Mouse (Mus musculus) ES-Bruce4 (cell line): ENCODE measurements around the gene Dtnb. TPM values are rescaled to one million over a fixed set of nuclear protein-coding genes. Genes with fewer than 3 reads are reported as not detected.

Experiments used
- H3K27ac ChIP-seq: 2 replicates; pipeline ENCODE4 v1.5.1; 2012; ENCODE audit warnings: low read length, inconsistent platforms; ENCODE audit not compliant: insufficient read depth
- H3K27me3 ChIP-seq: 2 replicates; pipeline ENCODE4 v1.6.1; 2012; ENCODE audit warnings: mild to moderate bottlenecking, low read length, inconsistent platforms; ENCODE audit not compliant: control insufficient read depth, poor library complexity, insufficient read depth, severe bottlenecking
- H3K36me3 ChIP-seq: 2 replicates; pipeline ENCODE4 v1.6.1; 2012; ENCODE audit warnings: inconsistent platforms, mild to moderate bottlenecking, low read length, moderate library complexity; ENCODE audit not compliant: control insufficient read depth, poor library complexity, insufficient read depth, severe bottlenecking
- H3K4me1 ChIP-seq: one replicate; pipeline ENCODE4 v1.8.1; 2011; ENCODE audit warnings: low read length; ENCODE audit not compliant: control insufficient read depth, insufficient read depth
- H3K4me3 ChIP-seq: 2 replicates; pipeline ENCODE4 v1.5.1; 2011; ENCODE audit warnings: low read depth, mild to moderate bottlenecking, low read length
- H3K9ac ChIP-seq: 2 replicates; pipeline ENCODE4 v1.6.1; 2012; ENCODE audit warnings: low read depth, mild to moderate bottlenecking, inconsistent platforms; ENCODE audit not compliant: poor library complexity, severe bottlenecking
- H3K9me3 ChIP-seq: replicated peaks from 2 replicates; pipeline ENCODE4 v1.6.1; 2012; ENCODE audit warnings: mild to moderate bottlenecking, low read length, inconsistent platforms; ENCODE audit not compliant: control insufficient read depth, poor library complexity, insufficient read depth, severe bottlenecking
- CTCF ChIP-seq: IDR thresholded peaks from one replicate; pipeline ENCODE4 v1.8.1; 2011; ENCODE audit warnings: low read depth, low read length
- EP300 ChIP-seq: IDR thresholded peaks from 2 replicates; pipeline ENCODE4 v1.6.1; 2011; ENCODE audit warnings: low read depth, low read length; ENCODE audit not compliant: insufficient read depth
- POLR2A ChIP-seq: IDR thresholded peaks from one replicate; pipeline ENCODE4 v1.8.1; 2011; ENCODE audit warnings: low read length; ENCODE audit not compliant: insufficient read depth
- polyA plus RNA-seq: library from polyadenylated mRNA; stranded (reverse); fragments of >200 nt; gene quantifications from 2 replicates; pipeline ENCODE4 v1.2.4, GENCODE M21; 2011; ENCODE audit warnings: low read depth; ENCODE audit not compliant: missing spikeins, insufficient read depth, insufficient read length

The Dtnb gene
- polyA plus RNA-seq, 1 experiment, result 62.1 TPM

DNA sequence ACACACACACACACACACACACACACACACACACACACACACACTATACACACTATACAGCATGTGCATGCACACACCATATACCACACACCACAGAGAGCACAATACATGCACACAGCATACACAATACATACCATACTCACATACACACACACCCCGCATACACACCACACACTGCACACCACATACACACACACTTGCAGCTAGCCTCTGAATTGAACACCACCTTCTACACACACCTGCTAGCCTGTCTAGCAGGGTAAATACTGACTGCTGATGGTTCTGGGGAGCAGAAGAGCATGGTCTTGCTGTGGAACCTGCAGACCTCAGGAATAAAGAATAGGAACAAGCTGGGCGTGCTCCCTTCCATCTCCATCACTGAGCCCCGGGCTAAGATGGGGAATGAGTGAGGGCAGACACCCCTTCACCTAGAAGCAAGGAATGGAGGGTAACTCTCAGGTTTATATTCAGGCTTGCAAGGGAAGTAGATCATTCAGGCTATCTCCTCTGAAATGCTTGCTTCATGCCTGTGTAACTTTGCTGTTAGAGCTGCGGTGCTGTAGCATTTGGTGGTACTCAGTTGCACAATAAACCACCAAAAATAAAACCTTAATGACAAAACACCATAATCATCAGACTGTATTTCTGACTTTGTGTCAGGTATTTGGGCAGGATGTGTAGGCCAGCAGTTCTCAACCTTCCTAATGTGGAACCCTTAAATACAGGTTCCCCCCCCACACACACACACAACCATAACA is 87.6 kb downstream of the Dtnb start:
- Histone ChIP-seq H3K4me1 (peaks cover 7% of the 10 kb centered on the region), H3K27ac (no peak overlapping the region), H3K4me3 (no peak overlapping the region), H3K36me3 (no peaks in the 10 kb centered on the region; the same call in 1 of the 2 replicates), H3K9ac (no peak overlapping the region), H3K27me3 (no peaks in the 10 kb centered on the region), H3K9me3 (no peaks in the 10 kb centered on the region)
- no peak for TF ChIP-seq POLR2A

DNA sequence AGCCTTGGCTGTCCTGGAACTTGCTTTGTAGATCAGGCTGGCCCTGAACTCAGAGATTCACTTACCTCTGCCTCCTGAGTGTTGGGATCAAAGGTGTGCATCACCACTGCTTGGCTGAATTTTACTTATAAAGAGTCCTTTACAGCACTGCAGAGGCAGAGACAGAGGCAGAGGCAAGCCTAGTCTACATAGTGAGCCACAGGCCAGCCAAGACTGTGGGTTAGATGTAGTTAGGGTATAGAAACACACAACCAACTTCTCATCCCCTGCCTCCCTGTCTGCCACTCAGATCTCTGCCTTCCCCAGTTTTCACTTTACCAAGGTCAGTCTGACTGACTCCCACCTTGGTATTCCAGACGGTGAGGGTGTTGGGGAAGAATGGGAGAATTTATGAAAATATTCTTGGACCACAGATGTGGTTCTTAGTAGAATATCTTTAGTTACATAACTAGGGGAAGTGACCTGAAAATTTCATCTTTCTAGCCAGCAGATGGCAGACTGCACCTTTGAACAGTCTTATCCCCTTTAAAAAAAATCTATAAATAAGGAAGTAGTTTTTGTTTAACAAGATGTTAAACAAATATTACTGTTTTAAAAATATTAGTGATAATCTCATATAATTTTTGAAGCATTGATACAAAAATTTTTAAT is 88.9 kb downstream of the Dtnb start:
- TF ChIP-seq POLR2A, result no peak
- no peak for TF ChIP-seq EP300
- no peak for TF ChIP-seq CTCF
- Histone ChIP-seq H3K9me3 (no peaks in the 10 kb centered on the region), H3K27me3 (no peaks in the 10 kb centered on the region), H3K36me3 (no peaks in the 10 kb centered on the region; the same call in 1 of the 2 replicates), H3K9ac (no peak overlapping the region), H3K4me1 (peaks cover 7% of the 10 kb centered on the region), H3K4me3 (no peak overlapping the region), H3K27ac (no peak overlapping the region)

DNA sequence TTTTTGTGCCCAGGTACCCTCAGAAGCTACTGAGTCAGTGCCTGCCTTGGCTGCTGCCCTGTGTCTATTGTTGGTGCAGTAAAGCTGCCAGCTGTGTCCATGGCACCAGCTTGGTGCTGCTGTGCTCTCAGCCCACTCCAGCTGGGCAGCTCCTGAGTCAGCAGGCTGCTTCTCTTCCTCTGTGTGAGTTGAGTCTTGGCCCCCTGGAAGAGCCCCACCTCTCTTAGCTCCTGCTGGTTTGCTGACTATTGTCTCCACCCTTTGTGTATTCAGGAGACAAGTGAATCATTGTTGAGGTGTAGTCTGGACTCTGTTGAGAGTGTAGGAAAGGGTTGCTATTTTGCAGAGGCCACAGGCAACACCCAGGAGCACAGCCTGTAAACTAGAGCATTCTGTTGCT is 90.5 kb downstream of the Dtnb start:
- no peaks in the 10 kb centered on the region; the same call in 1 of the 2 replicates for H3K36me3 ChIP-seq
- H3K9ac ChIP-seq, result no peak overlapping the region
- H3K4me1 ChIP-seq, result peaks cover 7% of the 10 kb centered on the region
- H3K27ac ChIP-seq, result peak overlapping the region; percentile 83
- TF ChIP-seq EP300 (peak; percentile 92), POLR2A (no peak), CTCF (no peak)
- H3K9me3 ChIP-seq, result no peaks in the 10 kb centered on the region
- no peaks in the 10 kb centered on the region for H3K27me3 ChIP-seq
- H3K4me3 ChIP-seq, result no peak overlapping the region

DNA sequence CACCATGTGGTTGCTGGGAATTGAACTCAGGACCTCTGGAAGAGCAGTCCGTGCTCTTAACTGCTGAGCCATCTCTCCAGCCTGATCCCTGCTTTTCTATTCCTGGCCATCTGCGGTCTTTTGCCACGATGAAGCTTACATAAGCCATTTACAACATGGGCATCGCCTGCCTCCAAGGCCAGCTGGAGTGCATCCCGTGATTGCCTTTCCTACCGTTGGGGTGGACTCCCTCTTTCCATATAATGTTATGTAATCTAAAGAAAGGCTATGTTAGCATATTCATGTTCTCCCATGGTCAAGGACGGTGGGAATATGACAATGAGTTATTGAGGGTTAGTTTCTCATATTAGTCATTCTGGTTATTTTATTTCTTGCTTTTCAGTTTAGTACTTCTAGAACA is 91.2 kb downstream of the Dtnb start:
- Histone ChIP-seq H3K27me3 (no peaks in the 10 kb centered on the region), H3K27ac (peak overlapping the region; percentile 47), H3K4me1 (peaks cover 7% of the 10 kb centered on the region), H3K36me3 (no peaks in the 10 kb centered on the region), H3K9me3 (no peaks in the 10 kb centered on the region), H3K4me3 (no peak overlapping the region), H3K9ac (no peak overlapping the region)
- TF ChIP-seq EP300 (no peak), POLR2A (no peak), CTCF (no peak)

DNA sequence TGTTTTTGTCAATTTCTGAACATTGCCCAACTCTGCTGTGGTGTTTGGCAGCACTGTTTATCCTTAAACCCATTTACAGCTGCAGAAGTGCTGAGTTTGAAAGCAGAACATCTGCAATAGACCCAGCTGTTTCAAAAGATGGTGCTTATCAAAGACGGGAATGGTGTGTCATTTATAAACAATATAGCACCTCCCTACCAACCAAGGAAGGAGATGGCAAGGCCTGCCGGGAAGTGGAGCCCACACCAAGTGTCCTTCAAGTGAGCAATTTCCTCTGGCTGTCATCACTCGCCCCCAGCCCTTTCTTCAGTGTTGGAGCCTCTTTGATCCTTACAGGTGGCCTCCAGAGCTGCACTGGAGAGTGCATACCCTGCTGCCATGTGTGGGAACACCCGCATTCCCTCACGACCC is 97.8 kb downstream of the Dtnb start:
- no peaks in the 10 kb centered on the region; the same call in 1 of the 2 replicates for H3K36me3 ChIP-seq
- no peak overlapping the region for H3K9ac ChIP-seq
- no peak overlapping the region for H3K4me3 ChIP-seq
- no peaks in the 10 kb centered on the region for H3K9me3 ChIP-seq
- TF ChIP-seq POLR2A (no peak), EP300 (no peak), CTCF (no peak)
- H3K4me1 ChIP-seq, result no peaks in the 10 kb centered on the region
- H3K27me3 ChIP-seq, result no peaks in the 10 kb centered on the region
- H3K27ac ChIP-seq, result no peak overlapping the region

DNA sequence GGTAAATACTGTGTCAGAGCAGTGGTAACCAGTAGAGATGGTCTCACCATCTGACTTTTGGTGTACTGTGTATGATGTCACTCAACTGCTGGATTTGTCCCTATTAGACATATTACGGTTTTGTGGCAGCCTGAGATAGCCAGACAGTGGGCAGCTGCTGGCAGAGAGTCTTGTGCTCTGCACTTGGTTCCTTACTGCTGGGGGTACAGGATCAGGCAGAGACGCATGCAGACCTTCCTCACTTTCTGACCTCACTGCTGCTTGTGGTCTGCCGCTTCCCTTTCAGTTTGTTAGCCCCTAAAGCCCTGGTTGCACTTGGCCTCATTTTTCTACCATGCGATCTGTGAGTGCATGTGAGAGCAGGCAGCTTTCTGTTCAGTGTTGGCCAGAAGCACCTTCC is 98.9 kb downstream of the Dtnb start:
- no peak for TF ChIP-seq EP300
- TF ChIP-seq CTCF, result no peak
- TF ChIP-seq POLR2A, result no peak

More for the DNA sequence above, 98.9 kb downstream of the Dtnb start:
- no peaks in the 10 kb centered on the region for H3K9me3 ChIP-seq
- no peak overlapping the region for H3K9ac ChIP-seq
- no peaks in the 10 kb centered on the region for H3K27me3 ChIP-seq
- H3K4me3 ChIP-seq, result no peak overlapping the region
- H3K4me1 ChIP-seq, result no peaks in the 10 kb centered on the region
- no peaks in the 10 kb centered on the region; the same call in 1 of the 2 replicates for H3K36me3 ChIP-seq
- H3K27ac ChIP-seq, result no peak overlapping the region
